Mouse (Mus musculus) WW6 (cell line): ENCODE measurements around the gene Bnip3.

Experiments
- DNase-seq: peaks from one replicate; pipeline ENCODE4 v3.0.0-alpha.2; 2013; ENCODE audit warnings: low read depth, low spot score

The Bnip3 gene

GRCm38 (mm10) chr7:138845111-138845510, 64.2 kb downstream of the Bnip3 start:
- no peak for DNase-seq

- DNase-seq, result no peak
Measured at GRCm38 (mm10) chr7:138843421-138843820, 65.9 kb downstream of the Bnip3 start.

GRCm38 (mm10) chr7:138841436-138842151, 67.7 kb downstream of the Bnip3 start:
- DNase-seq, result no peak
